Mouse (Mus musculus): ENCODE results near the gene Megf11. TPM values are rescaled to one million over a fixed set of nuclear protein-coding genes. Genes with fewer than 3 reads are reported as not detected.

Megf11 gene
- polyA plus RNA-seq, 1 experiment from 2014 or later, result 1.2 TPM

- no peak overlapping the region for H3K9ac ChIP-seq
- H3K4me2 ChIP-seq, result no peak overlapping the region
- no peak overlapping the region for H3K27ac ChIP-seq
- ATAC-seq (ENCODE audit: insufficient read depth, low FRiP score, low read depth), result no peak
- 0 out of 2 replicates have a peak, but pooled peaks cover 6% of the 10 kb centered on the region for H3K4me1 ChIP-seq
- no peaks in the 10 kb centered on the region for H3K9me3 ChIP-seq
- H3K36me3 ChIP-seq, result no peaks in the 10 kb centered on the region
- no peak overlapping the region for H3K4me3 ChIP-seq (replicated peaks)
- no peaks in the 10 kb centered on the region for H3K27me3 ChIP-seq (replicated peaks)
These were observed 190.2 kb downstream of the Megf11 start for GRCm38 (mm10) chr9:64575658-64576057.

GRCm38 (mm10) chr9:64576143-64576878, 190.9 kb downstream of the Megf11 start:
- 53% methylated on average over 5 of the region's 5 CpGs for WGBS
- Histone ChIP-seq H3K27ac (peak overlapping the region; percentile 54; the same call in 1 of the 2 replicates), H3K9me3 (no peaks in the 10 kb centered on the region), H3K9ac (no peak overlapping the region), H3K4me1 (0 out of 2 replicates have a peak, but pooled peaks cover 6% of the 10 kb centered on the region), H3K36me3 (no peaks in the 10 kb centered on the region), H3K27me3 (replicated peaks) (no peaks in the 10 kb centered on the region), H3K4me3 (replicated peaks) (no peak overlapping the region), H3K4me2 (no peak overlapping the region)
- peak; percentile 17; the same call in 1 of the 2 replicates for ATAC-seq (ENCODE audit: insufficient read depth, low FRiP score, low read depth)

- Histone ChIP-seq H3K4me3 (replicated peaks) (no peak overlapping the region), H3K36me3 (no peaks in the 10 kb centered on the region), H3K9me3 (no peaks in the 10 kb centered on the region), H3K4me1 (0 out of 2 replicates have a peak, but pooled peaks cover 3% of the 10 kb centered on the region), H3K4me2 (no peak overlapping the region), H3K27ac (no peak overlapping the region), H3K27me3 (replicated peaks) (no peaks in the 10 kb centered on the region), H3K9ac (no peak overlapping the region)
- WGBS, result 69% methylated on average over 3 of the region's 3 CpGs
- ATAC-seq (ENCODE audit: insufficient read depth, low FRiP score, low read depth), result no peak
These were observed 191.7 kb downstream of the Megf11 start for GRCm38 (mm10) chr9:64577156-64577555.

- H3K27ac ChIP-seq, result no peak overlapping the region
- H3K4me1 ChIP-seq, result 0 out of 2 replicates have a peak, but pooled peaks cover 3% of the 10 kb centered on the region
- H3K4me3 ChIP-seq (replicated peaks), result no peak overlapping the region
- ATAC-seq (ENCODE audit: insufficient read depth, low FRiP score, low read depth), result no peak
- H3K36me3 ChIP-seq, result no peaks in the 10 kb centered on the region
- H3K9ac ChIP-seq, result no peak overlapping the region
- H3K4me2 ChIP-seq, result no peak overlapping the region
- no peaks in the 10 kb centered on the region for H3K27me3 ChIP-seq (replicated peaks)
- no peaks in the 10 kb centered on the region for H3K9me3 ChIP-seq
These were observed 192.6 kb downstream of the Megf11 start for GRCm38 (mm10) chr9:64578014-64578413.

- H3K27me3 ChIP-seq (replicated peaks), result no peaks in the 10 kb centered on the region
- H3K4me1 ChIP-seq, result 0 out of 2 replicates have a peak, but pooled peaks cover 3% of the 10 kb centered on the region
- no peaks in the 10 kb centered on the region for H3K36me3 ChIP-seq
- no peaks in the 10 kb centered on the region for H3K9me3 ChIP-seq
- WGBS, result 81% methylated on average over 1 of the region's 1 CpGs
- H3K9ac ChIP-seq, result no peak overlapping the region
- ATAC-seq (ENCODE audit: insufficient read depth, low FRiP score, low read depth), result no peak
- H3K4me3 ChIP-seq (replicated peaks), result no peak overlapping the region
- no peak overlapping the region for H3K4me2 ChIP-seq
- no peak overlapping the region for H3K27ac ChIP-seq
These were observed 193.9 kb downstream of the Megf11 start for GRCm38 (mm10) chr9:64579306-64579705.

- 65% methylated on average over 5 of the region's 5 CpGs for WGBS
- ATAC-seq (ENCODE audit: insufficient read depth, low FRiP score, low read depth), result no peak
These were observed 200.9 kb downstream of the Megf11 start for GRCm38 (mm10) chr9:64586292-64586691.

GRCm38 (mm10) chr9:64587991-64588390, 202.6 kb downstream of the Megf11 start:
- no peak overlapping the region for H3K4me2 ChIP-seq
- no peaks in the 10 kb centered on the region for H3K4me1 ChIP-seq
- no peaks in the 10 kb centered on the region for H3K27me3 ChIP-seq (replicated peaks)
- no peak overlapping the region for H3K9ac ChIP-seq
- ATAC-seq (ENCODE audit: insufficient read depth, low FRiP score, low read depth), result no peak
- H3K27ac ChIP-seq, result no peak overlapping the region
- no peaks in the 10 kb centered on the region for H3K36me3 ChIP-seq
- WGBS, result 88% methylated on average over 7 of the region's 7 CpGs
- H3K4me3 ChIP-seq (replicated peaks), result no peak overlapping the region
- H3K9me3 ChIP-seq, result no peaks in the 10 kb centered on the region

More at GRCm38 (mm10) chr9:64586292-64586691, 200.9 kb downstream of the Megf11 start:
- no peak overlapping the region for H3K4me2 ChIP-seq
- no peak overlapping the region for H3K9ac ChIP-seq
- no peak overlapping the region for H3K4me3 ChIP-seq (replicated peaks)
- no peaks in the 10 kb centered on the region for H3K27me3 ChIP-seq (replicated peaks)
- H3K27ac ChIP-seq, result no peak overlapping the region
- no peaks in the 10 kb centered on the region for H3K4me1 ChIP-seq
- H3K9me3 ChIP-seq, result no peaks in the 10 kb centered on the region
- H3K36me3 ChIP-seq, result no peaks in the 10 kb centered on the region

GRCm38 (mm10) chr9:64590634-64591041, 205.2 kb downstream of the Megf11 start:
- Histone ChIP-seq H3K9ac (no peak overlapping the region), H3K4me3 (replicated peaks) (no peak overlapping the region), H3K9me3 (no peaks in the 10 kb centered on the region), H3K36me3 (no peaks in the 10 kb centered on the region), H3K27ac (no peak overlapping the region), H3K27me3 (replicated peaks) (no peaks in the 10 kb centered on the region), H3K4me2 (no peak overlapping the region), H3K4me1 (no peaks in the 10 kb centered on the region)
- 40% methylated on average over 5 of the region's 5 CpGs for WGBS
- peak; percentile 88 for ATAC-seq (ENCODE audit: insufficient read depth, low FRiP score, low read depth)

GRCm38 (mm10) chr9:64591436-64591835, 206.0 kb downstream of the Megf11 start:
- Histone ChIP-seq H3K4me3 (replicated peaks) (no peak overlapping the region), H3K27me3 (replicated peaks) (no peaks in the 10 kb centered on the region), H3K27ac (no peak overlapping the region), H3K4me1 (no peaks in the 10 kb centered on the region), H3K36me3 (no peaks in the 10 kb centered on the region), H3K4me2 (no peak overlapping the region), H3K9me3 (no peaks in the 10 kb centered on the region), H3K9ac (no peak overlapping the region)
- 65% methylated on average over 1 of the region's 1 CpGs for WGBS
- no peak; the same call in 1 of the 2 replicates for ATAC-seq (ENCODE audit: insufficient read depth, low FRiP score, low read depth)

GRCm38 (mm10) chr9:64594442-64594841, 209.0 kb downstream of the Megf11 start:
- 69% methylated on average over 8 of the region's 8 CpGs for WGBS
- H3K4me1 ChIP-seq, result no peaks in the 10 kb centered on the region
- H3K4me3 ChIP-seq (replicated peaks), result no peak overlapping the region
- H3K27me3 ChIP-seq (replicated peaks), result no peaks in the 10 kb centered on the region
- H3K36me3 ChIP-seq, result no peaks in the 10 kb centered on the region
- ATAC-seq (ENCODE audit: insufficient read depth, low FRiP score, low read depth), result no peak
- H3K4me2 ChIP-seq, result no peak overlapping the region
- no peak overlapping the region for H3K9ac ChIP-seq
- no peak overlapping the region for H3K27ac ChIP-seq
- H3K9me3 ChIP-seq, result no peaks in the 10 kb centered on the region

- Histone ChIP-seq H3K9me3 (no peaks in the 10 kb centered on the region), H3K4me3 (replicated peaks) (no peak overlapping the region), H3K27me3 (replicated peaks) (no peaks in the 10 kb centered on the region), H3K4me1 (no peaks in the 10 kb centered on the region), H3K4me2 (no peak overlapping the region), H3K9ac (no peak overlapping the region), H3K27ac (no peak overlapping the region), H3K36me3 (no peaks in the 10 kb centered on the region)
- no peak for ATAC-seq (ENCODE audit: insufficient read depth, low FRiP score, low read depth)
- WGBS, result 91% methylated on average over 7 of the region's 7 CpGs
These were observed 213.0 kb downstream of the Megf11 start for GRCm38 (mm10) chr9:64598427-64598826.

- H3K4me1 ChIP-seq, result peaks cover 15% of the 10 kb centered on the region
- WGBS, result 46% methylated on average over 2 of the region's 2 CpGs
- H3K9ac ChIP-seq, result no peak overlapping the region
- no peak overlapping the region for H3K4me3 ChIP-seq (replicated peaks)
- no peaks in the 10 kb centered on the region for H3K27me3 ChIP-seq (replicated peaks)
- no peaks in the 10 kb centered on the region for H3K36me3 ChIP-seq
- no peak for ATAC-seq (ENCODE audit: insufficient read depth, low FRiP score, low read depth)
- no peak overlapping the region for H3K27ac ChIP-seq
- H3K9me3 ChIP-seq, result no peaks in the 10 kb centered on the region
- no peak overlapping the region for H3K4me2 ChIP-seq
These were observed 215.3 kb downstream of the Megf11 start for GRCm38 (mm10) chr9:64600731-64601130.
